Mouse (Mus musculus) v-Abl transformed pro-B cells (cell line): Measurements from ENCODE around the gene Fam43b.

Experiments used
- in situ Hi-C, 2 experiments: fragments of 400-800 bp; cut with MboI; formaldehyde crosslinking; loops; one replicate each; pipeline ENCODE4 v1.15.1; 2025; ENCODE audit not compliant: unreplicated experiment in 2 of 2

The Fam43b gene

GRCm38 (mm10) chr4:138396711-138397110, 383 bp upstream of the Fam43b start:
- in situ Hi-C loops, result no loop called here

- in situ Hi-C loops, result no loop called here
These were observed 999 bp downstream of the Fam43b start for GRCm38 (mm10) chr4:138395087-138395970.

DNA sequence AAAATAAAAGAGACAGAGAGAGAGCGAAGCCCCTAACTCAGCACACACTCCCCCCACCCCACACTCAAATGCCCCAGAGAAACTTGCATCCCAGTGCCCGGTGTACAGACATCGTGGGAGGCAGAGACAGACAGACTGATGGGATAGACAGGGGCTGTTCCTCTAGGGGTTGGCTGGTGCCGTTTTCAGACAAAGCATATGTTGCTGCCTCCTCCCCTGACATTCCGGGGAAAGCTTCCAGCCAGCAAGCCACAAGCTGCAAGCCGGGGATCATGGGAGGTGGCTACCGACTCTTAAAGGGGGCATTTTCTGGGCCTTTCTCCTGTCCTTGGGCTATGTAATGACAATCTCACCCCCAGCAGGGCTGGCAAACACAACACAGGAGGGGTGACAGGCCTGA, 2.6 kb downstream of the Fam43b start:
- in situ Hi-C loops, result no loop called here

DNA sequence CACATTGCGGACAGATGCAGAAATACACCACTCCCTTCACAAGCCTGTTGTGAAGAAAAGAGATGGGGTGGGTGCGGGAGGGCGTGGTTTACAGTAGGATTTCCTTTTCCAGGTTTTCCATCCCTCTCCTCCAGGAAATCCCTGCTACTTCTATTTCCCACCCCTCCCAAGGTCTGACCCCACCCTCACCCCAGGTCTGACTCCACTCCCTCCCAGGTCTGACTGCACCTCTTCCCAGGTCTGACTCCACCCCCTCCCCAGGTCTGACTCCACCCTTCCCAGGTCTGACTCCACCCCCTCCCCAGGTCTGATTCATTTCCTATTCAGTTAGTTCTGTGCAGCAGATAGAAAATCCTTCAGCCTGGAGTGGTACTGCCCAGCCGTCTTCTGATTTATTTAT, 12.5 kb downstream of the Fam43b start:
- in situ Hi-C loops, result no loop called here

DNA sequence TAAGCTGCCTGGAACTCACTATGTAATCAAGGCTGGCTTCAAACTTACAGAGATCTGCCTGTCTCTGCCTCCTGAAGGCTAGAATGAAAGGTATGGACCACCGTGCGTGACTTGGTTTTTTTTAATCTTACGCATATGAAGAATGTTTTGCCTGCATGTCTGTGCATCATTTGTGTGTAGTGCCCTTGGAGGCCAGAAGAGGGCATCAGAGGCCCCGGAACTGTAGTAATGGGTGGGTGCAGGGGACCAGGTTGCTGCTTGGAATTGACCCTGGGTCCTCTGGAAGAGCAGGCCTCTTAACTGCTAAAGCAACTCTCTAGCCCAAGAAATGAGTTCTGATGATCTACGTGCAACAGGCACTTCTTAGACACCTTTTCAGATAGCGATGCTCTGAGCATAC, 13.9 kb downstream of the Fam43b start:
- in situ Hi-C loops, result no loop called here

DNA sequence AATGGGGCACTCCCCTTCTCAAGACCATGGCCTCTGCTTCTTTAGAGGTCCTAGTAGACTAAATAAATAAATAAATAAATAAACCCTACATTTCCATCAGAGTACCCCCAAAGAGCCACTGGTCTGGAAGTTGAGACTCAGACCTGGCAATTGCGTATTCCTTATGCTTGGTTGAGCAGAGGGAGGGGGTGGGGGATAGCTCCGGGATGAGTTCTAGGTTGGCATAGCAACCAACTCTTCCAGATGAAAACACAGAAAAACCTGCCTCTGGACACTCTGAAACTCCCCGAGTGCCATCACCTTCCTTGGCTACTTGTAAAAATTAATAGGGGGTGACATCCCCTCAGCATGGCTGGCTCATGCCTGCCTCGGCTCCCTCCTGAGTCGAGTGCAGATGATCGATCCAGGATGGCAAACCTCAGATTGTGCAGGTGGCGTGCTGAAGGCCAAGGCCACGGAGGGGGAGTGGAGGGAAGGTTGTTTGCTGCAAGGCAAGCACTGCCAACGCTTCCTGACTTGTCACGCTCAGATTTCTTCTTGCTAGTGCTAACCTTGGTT, 16.1 kb downstream of the Fam43b start:
- in situ Hi-C loops, result no loop called here

DNA sequence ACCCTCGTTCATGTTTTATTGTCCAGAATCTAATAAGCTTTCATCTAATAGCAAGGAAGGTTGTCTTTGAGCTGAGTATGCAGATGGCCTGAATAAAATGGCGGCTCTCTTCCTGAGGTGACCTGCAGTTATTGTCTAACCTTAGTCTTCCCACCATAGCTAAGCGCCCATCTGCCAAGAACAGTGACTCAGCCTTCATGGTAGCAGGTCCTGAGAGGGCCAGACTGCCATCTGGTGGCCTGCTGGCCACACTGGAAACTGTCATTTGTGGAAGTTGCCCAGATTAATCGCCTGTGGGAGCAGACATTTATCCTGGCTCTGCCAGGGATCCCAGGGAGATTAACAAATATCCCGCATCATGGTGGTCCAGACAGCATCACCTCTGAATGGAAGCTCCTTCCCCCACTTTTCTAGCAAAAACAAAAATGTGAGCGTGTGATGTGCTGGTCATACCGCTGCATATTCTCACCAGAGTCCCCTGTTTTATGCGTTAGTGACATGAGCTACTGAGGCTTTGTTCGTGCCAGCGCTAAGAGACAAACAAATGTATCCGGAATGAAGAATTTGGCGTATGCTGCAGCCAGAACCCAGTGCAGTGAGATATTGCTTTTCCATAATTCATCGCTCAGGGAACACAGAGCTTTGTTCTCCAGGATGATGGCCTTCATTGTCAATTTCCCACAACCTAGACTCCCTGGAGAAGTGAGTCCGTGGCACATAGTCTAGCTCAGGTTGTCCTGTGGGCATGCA, 17.1 kb downstream of the Fam43b start:
- in situ Hi-C loops, result no loop called here

DNA sequence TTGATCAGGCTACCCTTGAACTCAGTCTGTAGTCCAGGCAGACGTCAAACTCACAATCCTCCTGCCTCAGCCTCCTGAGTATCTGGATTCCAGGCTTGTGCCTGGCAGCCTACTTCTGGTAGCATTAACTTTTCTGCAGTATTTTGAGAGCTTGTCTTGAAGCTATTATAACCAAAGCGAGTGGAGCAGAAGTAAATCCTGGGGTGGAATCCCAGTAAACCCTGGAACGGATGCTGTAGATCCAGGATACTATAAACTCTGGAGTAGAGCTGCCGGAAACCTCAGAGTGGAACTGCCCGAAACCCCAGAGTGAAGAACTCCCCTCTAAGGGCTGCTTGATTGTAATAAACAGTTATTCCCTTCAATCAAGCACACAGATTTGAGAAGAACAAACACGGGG, 18.8 kb downstream of the Fam43b start:
- in situ Hi-C loops, result no loop called here

DNA sequence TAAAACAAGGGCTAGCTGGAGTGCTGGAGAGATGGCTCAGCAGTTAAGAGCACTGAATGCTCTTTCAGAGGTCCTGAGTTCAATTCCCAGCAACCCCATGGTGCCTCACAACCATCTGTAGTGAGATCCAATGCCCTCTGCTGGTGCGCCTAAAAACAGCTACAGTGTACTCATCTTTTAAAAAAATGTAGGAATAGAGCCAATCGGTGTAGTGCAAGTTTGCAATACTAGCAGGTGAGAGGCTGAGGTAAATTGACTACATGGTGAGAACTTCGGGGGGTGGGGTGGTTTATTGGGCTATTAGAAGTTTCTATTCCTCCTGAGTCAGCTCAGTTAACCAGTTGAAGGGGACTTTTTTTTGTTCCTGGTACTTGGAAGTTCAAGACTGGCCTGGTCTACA, 21.2 kb downstream of the Fam43b start:
- in situ Hi-C loops, result no loop called here

DNA sequence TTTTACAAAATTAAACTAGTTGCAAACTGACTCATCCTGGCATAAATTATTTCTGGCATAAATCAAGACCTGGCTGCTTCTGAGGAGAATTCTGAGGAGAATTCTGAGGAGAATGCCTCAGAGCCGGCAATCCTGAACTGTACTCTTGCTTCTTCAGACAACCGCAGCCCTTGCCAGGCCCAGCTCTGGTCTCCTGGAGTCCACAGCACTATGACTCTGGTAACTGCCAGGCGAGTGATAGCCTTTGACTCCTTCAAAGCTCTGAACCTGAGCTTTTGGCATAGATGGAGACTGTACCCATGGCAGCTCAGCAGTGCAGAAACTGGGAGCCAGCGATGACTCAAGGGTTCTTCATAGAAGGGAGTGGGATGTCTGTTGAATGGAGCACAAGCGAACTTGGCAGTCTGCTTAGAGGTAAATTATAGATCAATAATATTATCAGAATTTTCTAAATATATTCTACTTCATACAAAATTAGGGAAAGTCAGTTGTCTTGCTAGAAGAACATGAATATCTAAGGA, 25.3 kb downstream of the Fam43b start:
- in situ Hi-C loops, result no loop called here

- in situ Hi-C loops, result no loop called here
These were observed 27.6 kb downstream of the Fam43b start for GRCm38 (mm10) chr4:138368498-138369260.

- in situ Hi-C loops, result no loop called here
These were observed 28.5 kb downstream of the Fam43b start, which contains the start of gene Cda for GRCm38 (mm10) chr4:138367641-138368497. TSS of gene Cda (minus strand) at chr4:138367992.

GRCm38 (mm10) chr4:138366561-138366960, 29.8 kb downstream of the Fam43b start:
- in situ Hi-C loops, result no loop called here

DNA sequence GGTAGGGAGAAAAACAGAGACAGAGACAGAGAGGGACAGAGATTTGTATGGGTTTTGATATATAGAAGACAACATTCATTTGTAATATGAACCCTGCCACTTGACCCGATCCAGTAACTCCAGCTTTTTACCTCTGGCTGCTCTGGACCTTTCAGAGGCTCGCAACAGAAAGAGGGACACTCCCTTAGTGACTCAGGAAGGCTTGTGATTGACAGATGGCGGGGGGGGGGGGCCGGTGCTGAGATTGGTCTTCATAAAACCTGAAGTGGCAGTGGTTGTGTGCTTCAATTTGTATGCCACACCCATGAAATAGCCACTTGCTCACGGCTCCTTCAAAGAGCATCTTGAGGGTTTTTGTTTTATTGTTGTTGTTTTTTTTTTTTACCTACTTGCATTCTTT, 32.8 kb downstream of the Fam43b start:
- in situ Hi-C loops, result no loop called here

- in situ Hi-C loops, result no loop called here
These were observed 33.4 kb downstream of the Fam43b start for GRCm38 (mm10) chr4:138362883-138363282.

GRCm38 (mm10) chr4:138361370-138361821, 34.9 kb downstream of the Fam43b start:
- in situ Hi-C loops, result no loop called here

DNA sequence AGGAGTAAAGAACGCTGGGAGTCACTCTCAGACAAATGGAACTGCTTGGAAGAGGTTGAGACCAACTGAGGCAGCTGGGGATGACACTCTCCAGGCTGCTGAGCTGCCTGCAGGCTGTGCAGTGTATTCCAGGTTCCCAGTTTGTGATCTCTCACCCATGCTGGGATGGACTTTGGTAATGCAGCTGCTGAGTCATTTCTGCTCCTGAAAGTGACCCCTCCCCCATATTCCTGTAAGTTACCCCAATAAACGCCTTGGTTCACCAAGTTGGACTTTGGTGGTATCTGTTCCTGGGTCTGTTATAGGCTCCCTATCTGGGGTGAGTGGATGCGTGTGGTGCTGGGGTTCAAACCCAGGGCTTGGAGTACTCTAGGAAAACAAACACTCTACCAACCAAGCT, 38.2 kb downstream of the Fam43b start:
- in situ Hi-C loops, result no loop called here

GRCm38 (mm10) chr4:138356551-138356950, 39.8 kb downstream of the Fam43b start:
- in situ Hi-C loops, result no loop called here

DNA sequence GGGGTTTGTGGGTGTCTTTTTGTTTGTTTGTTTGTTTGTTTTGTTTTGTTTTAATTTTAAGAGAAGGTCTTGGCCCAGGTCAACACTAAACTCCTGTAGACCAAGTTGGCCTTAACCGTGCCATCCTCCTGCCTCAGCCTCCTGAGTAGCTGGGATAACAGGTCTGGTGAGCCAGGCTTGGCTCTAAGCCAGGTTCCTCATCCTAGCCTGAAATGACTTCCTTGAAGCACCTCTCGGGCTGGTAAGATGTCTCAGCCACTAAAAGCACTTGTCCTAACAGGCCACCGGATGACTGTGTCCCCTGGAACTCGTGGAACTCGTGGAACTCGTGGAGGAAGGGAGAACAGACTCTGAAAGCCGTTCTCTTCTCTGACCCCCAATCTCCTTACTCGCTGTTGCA, 40.2 kb downstream of the Fam43b start:
- in situ Hi-C loops, result no loop called here

- in situ Hi-C loops, result no loop called here
These were observed 40.8 kb downstream of the Fam43b start for GRCm38 (mm10) chr4:138355496-138355895.
